Mouse (Mus musculus): Measurements from ENCODE around the gene Isca2. TPM values are rescaled to one million over a fixed set of nuclear protein-coding genes. Genes with fewer than 3 reads are reported as not detected.

Isca2 gene
- polyA plus RNA-seq (2012; rRNA removed) = 33.6 and 40.2 TPM in 2 replicates

DNA sequence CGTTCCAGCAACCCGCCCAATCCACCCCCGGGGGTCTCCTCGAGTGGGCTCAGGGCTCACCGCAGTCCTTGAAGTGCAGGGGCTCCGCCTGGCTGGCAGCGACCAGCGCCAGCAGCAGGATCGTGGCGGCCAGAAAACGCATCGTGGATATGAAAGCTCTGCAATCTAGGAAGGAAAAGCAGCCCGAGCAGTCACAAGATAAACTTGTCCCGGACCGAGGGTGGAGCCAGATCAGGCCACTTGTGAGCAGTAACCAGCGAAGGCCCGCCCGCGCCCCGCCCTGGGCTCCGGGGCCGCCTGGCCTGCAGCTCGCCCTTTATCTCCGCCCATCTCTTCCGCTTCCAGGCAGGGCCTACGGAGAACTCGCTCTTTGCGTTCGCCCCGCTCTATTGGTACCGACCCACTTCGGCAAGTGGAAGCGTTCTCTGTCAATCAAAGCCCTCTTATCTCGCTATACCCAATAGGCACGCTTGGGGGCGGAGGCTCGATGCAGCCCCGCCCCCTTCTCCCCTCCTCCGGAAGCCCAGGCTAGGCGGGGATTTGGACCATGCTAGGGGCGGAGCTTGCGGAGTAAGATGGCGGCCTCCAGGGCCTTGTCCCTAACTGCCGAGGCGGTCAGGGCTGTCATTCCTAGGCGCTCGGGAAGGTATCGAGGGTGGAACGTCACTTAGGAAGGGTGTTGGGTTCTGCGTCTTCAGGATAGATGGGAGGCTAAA lies at the start of gene Isca2, which contains the start of gene Npc2:
TSS of gene Isca2 (plus strand) at position 526 of the 716 bp plus-strand sequence.
TSS of gene Npc2 (minus strand) at position 427 of the 716 bp plus-strand sequence.

Other genes starting within 250 kb of the Isca2 start
- gene Vsx2, start 203.5 kb upstream of the Isca2 start, polyA plus RNA-seq (2012; rRNA removed) = not detected in 2 replicates
- gene Abcd4, start 155.8 kb upstream of the Isca2 start, polyA plus RNA-seq (2012; rRNA removed) = 20.9 and 21.1 TPM in 2 replicates
- gene Vrtn, start 132.2 kb upstream of the Isca2 start, polyA plus RNA-seq (2012; rRNA removed) = not detected in 2 replicates
- 0.35 and 0.58 TPM in 2 replicates for gene Syndig1l, start 74.4 kb upstream of the Isca2 start, polyA plus RNA-seq (2012; rRNA removed)
- 198 and 225 TPM in 2 replicates for gene Npc2, start 99 bp upstream of the Isca2 start, polyA plus RNA-seq (2012; rRNA removed)
- gene Ltbp2, start 103.3 kb downstream of the Isca2 start, polyA plus RNA-seq (2012; rRNA removed) = 1.7 and 1.8 TPM in 2 replicates
- 18.9 and 20.7 TPM in 2 replicates for gene Fcf1, start 197.6 kb downstream of the Isca2 start, polyA plus RNA-seq (2012; rRNA removed)
- 20.9 and 26.8 TPM in 2 replicates for gene Arel1, start 197.6 kb downstream of the Isca2 start, polyA plus RNA-seq (2012; rRNA removed)
- gene Ylpm1, start 223.1 kb downstream of the Isca2 start, polyA plus RNA-seq (2012; rRNA removed) = 8.0 and 8.6 TPM in 2 replicates